Mouse (Mus musculus): Measurements from ENCODE around the gene Utrn. TPM values are rescaled to one million over a fixed set of nuclear protein-coding genes. Genes with fewer than 3 reads are reported as not detected.

Utrn gene
- total RNA-seq, 1 experiment from 2014 or later, result 46.5 TPM

GRCm38 (mm10) chr10:12874577-12875277 lies 5.6 kb upstream of the Utrn start:
- ATAC-seq (replicated peaks; ENCODE audit: low read depth, poor library complexity, severe bottlenecking), result peak; percentile 98

- no peak for ATAC-seq (replicated peaks; ENCODE audit: low read depth, poor library complexity, severe bottlenecking)
Measured at GRCm38 (mm10) chr10:12869846-12870245, 681 bp upstream of the Utrn start.

- peak; percentile 73 for ATAC-seq (replicated peaks; ENCODE audit: low read depth, poor library complexity, severe bottlenecking)
Measured at GRCm38 (mm10) chr10:12868189-12869028, 756 bp downstream of the Utrn start.

GRCm38 (mm10) chr10:12867733-12868188 lies 1.4 kb downstream of the Utrn start:
- ATAC-seq (replicated peaks; ENCODE audit: low read depth, poor library complexity, severe bottlenecking), result no peak

GRCm38 (mm10) chr10:12866971-12867732 lies 2.0 kb downstream of the Utrn start:
- ATAC-seq (replicated peaks; ENCODE audit: low read depth, poor library complexity, severe bottlenecking), result peak; percentile 64

- ATAC-seq (replicated peaks; ENCODE audit: low read depth, poor library complexity, severe bottlenecking), result no peak
Measured at GRCm38 (mm10) chr10:12865201-12865600, 4.0 kb downstream of the Utrn start.

- no peak for ATAC-seq (replicated peaks; ENCODE audit: low read depth, poor library complexity, severe bottlenecking)
Measured at GRCm38 (mm10) chr10:12863581-12863980, 5.6 kb downstream of the Utrn start.

GRCm38 (mm10) chr10:12862047-12862446 lies 7.1 kb downstream of the Utrn start:
- ATAC-seq (replicated peaks; ENCODE audit: low read depth, poor library complexity, severe bottlenecking), result no peak

GRCm38 (mm10) chr10:12861381-12861780 lies 7.8 kb downstream of the Utrn start:
- ATAC-seq (replicated peaks; ENCODE audit: low read depth, poor library complexity, severe bottlenecking), result no peak

GRCm38 (mm10) chr10:12860765-12861164 lies 8.4 kb downstream of the Utrn start:
- ATAC-seq (replicated peaks; ENCODE audit: low read depth, poor library complexity, severe bottlenecking), result no peak

- peak; percentile 98 for ATAC-seq (replicated peaks; ENCODE audit: low read depth, poor library complexity, severe bottlenecking)
Measured at GRCm38 (mm10) chr10:12860331-12860730, 8.8 kb downstream of the Utrn start.

GRCm38 (mm10) chr10:12858017-12858416 lies 11.1 kb downstream of the Utrn start:
- no peak for ATAC-seq (replicated peaks; ENCODE audit: low read depth, poor library complexity, severe bottlenecking)

GRCm38 (mm10) chr10:12854298-12854697 lies 14.9 kb downstream of the Utrn start:
- no peak for ATAC-seq (replicated peaks; ENCODE audit: low read depth, poor library complexity, severe bottlenecking)

GRCm38 (mm10) chr10:12853776-12854175 lies 15.4 kb downstream of the Utrn start:
- no peak for ATAC-seq (replicated peaks; ENCODE audit: low read depth, poor library complexity, severe bottlenecking)

- no peak for ATAC-seq (replicated peaks; ENCODE audit: low read depth, poor library complexity, severe bottlenecking)
Measured at GRCm38 (mm10) chr10:12853196-12853620, 16.0 kb downstream of the Utrn start.

- no peak for ATAC-seq (replicated peaks; ENCODE audit: low read depth, poor library complexity, severe bottlenecking)
Measured at GRCm38 (mm10) chr10:12852416-12853195, 16.6 kb downstream of the Utrn start.

- no peak for ATAC-seq (replicated peaks; ENCODE audit: low read depth, poor library complexity, severe bottlenecking)
Measured at GRCm38 (mm10) chr10:12850781-12851471, 18.2 kb downstream of the Utrn start.

- no peak for ATAC-seq (replicated peaks; ENCODE audit: low read depth, poor library complexity, severe bottlenecking)
Measured at GRCm38 (mm10) chr10:12848322-12849108, 20.6 kb downstream of the Utrn start.
